Mouse (Mus musculus) WW6 (cell line): ENCODE measurements around the gene Fam222b.

ENCODE experiments used
- DNase-seq: peaks from one replicate; pipeline ENCODE4 v3.0.0-alpha.2; 2013; ENCODE audit warnings: low read depth, low spot score

Fam222b gene

GRCm38 (mm10) chr11:78087756-78088281 lies 6.6 kb upstream of the Fam222b start:
- no peak for DNase-seq

GRCm38 (mm10) chr11:78094137-78094503 lies 340 bp upstream of the Fam222b start:
- DNase-seq = no peak

- no peak for DNase-seq
Measured at GRCm38 (mm10) chr11:78095144-78095516, 670 bp downstream of the Fam222b start.

GRCm38 (mm10) chr11:78097077-78097476 lies 2.6 kb downstream of the Fam222b start:
- DNase-seq = no peak

GRCm38 (mm10) chr11:78100746-78101145 lies 6.3 kb downstream of the Fam222b start:
- DNase-seq = no peak

GRCm38 (mm10) chr11:78102142-78102541 lies 7.7 kb downstream of the Fam222b start:
- DNase-seq = no peak

GRCm38 (mm10) chr11:78102958-78103747 lies 8.7 kb downstream of the Fam222b start:
- DNase-seq = no peak

- DNase-seq = no peak
Measured at GRCm38 (mm10) chr11:78104501-78104900, 10.0 kb downstream of the Fam222b start.

- no peak for DNase-seq
Measured at GRCm38 (mm10) chr11:78113616-78114015, 19.2 kb downstream of the Fam222b start.

- DNase-seq = no peak
Measured at GRCm38 (mm10) chr11:78114676-78115366, 20.4 kb downstream of the Fam222b start.

GRCm38 (mm10) chr11:78115367-78116145 lies 21.1 kb downstream of the Fam222b start:
- DNase-seq = peak; percentile 94

- no peak for DNase-seq
Measured at GRCm38 (mm10) chr11:78116146-78116410, 21.6 kb downstream of the Fam222b start.

GRCm38 (mm10) chr11:78118467-78118866 lies 24.0 kb downstream of the Fam222b start:
- no peak for DNase-seq

- no peak for DNase-seq
Measured at GRCm38 (mm10) chr11:78119898-78120297, 25.4 kb downstream of the Fam222b start.

GRCm38 (mm10) chr11:78121176-78121575 lies 26.7 kb downstream of the Fam222b start:
- no peak for DNase-seq

- no peak for DNase-seq
Measured at GRCm38 (mm10) chr11:78122815-78123214, 28.4 kb downstream of the Fam222b start.

- DNase-seq = peak; percentile 31
Measured at GRCm38 (mm10) chr11:78123782-78124181, 29.3 kb downstream of the Fam222b start.

GRCm38 (mm10) chr11:78125691-78126090 lies 31.2 kb downstream of the Fam222b start:
- DNase-seq = no peak

- DNase-seq = no peak
Measured at GRCm38 (mm10) chr11:78126739-78127138, 32.3 kb downstream of the Fam222b start.

- DNase-seq = no peak
Measured at GRCm38 (mm10) chr11:78129458-78129857, 35.0 kb downstream of the Fam222b start.

GRCm38 (mm10) chr11:78133915-78134314 lies 39.5 kb downstream of the Fam222b start:
- no peak for DNase-seq

- DNase-seq = no peak
Measured at GRCm38 (mm10) chr11:78134344-78134743, 39.9 kb downstream of the Fam222b start.
